Mouse (Mus musculus): Measurements from ENCODE around the gene Rcc1. TPM values are rescaled to one million over a fixed set of nuclear protein-coding genes. Genes with fewer than 3 reads are reported as not detected.
"Not testable (repeated sequence)": the region's sequence is repeated elsewhere in the genome, so short reads cannot be mapped to it uniquely, and the experiment has no call there.

Gene Rcc1
- total and polyA plus RNA-seq, 3 experiments = 93.6 to 149 (median 148) TPM

DNA sequence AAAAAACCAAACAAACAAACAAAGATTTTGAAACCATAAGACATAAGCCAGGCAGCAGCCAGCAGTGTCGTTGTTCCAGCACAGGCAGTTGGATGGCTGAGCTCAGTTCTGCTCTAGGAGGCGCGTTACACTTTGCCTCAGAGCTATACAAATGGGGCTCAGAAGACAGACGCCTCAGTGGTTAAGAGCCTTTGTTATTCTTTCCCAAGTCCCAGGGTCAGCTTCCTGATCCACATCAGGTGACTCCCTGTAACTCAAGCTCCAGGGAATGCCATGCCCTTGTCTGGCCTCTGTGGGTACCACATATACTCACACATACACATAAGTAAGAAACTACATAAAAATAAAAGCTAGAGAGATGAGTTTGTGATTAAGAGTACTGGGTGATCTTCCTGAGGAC lies 62.3 kb downstream of the Rcc1 start:
- Histone ChIP-seq H3K4me2 (ENCODE audit: insufficient read depth, low read depth, poor library complexity, severe bottlenecking) (no peak overlapping the region), H3K4me1 (ENCODE audit: control insufficient read depth in 1 of 2, insufficient read depth in 2 of 2) (peaks cover 3 to 25% of the 10 kb centered on the region in 2 experiments; a peak in 3 of 4 replicates), H3K9ac (ENCODE audit: insufficient read depth, low read depth) (no peak overlapping the region), H3K9me3 (replicated peaks; ENCODE audit: low read length) (peaks cover 3% of the 10 kb centered on the region), H3K79me2 (replicated peaks; ENCODE audit: control insufficient read depth, extremely low read depth, insufficient read depth, poor library complexity, severe bottlenecking) (no peaks in the 10 kb centered on the region), H3K27ac (ENCODE audit: insufficient read depth, low read depth) (no peak overlapping the region), H3K36me3 (replicated peaks in 1 of 2; ENCODE audit: control insufficient read depth in 1 of 2, insufficient read depth in 1 of 2, low read length in 1 of 2) (peaks cover 31 to 65% of the 10 kb centered on the region in 2 experiments), H3K27me3 (replicated peaks) (no peaks in the 10 kb centered on the region), H3K4me3 (replicated peaks in 1 of 3; ENCODE audit: low read depth in 2 of 3, low read length in 2 of 3, poor library complexity in 1 of 3) (no peak overlapping the region)
- in situ Hi-C loops (cut with MboI; ENCODE audit: low pct_ligation_motif_present, low pct_unique_long_range_greater_than_20kb, low sequenced_read_pairs) = loop anchor here (25.0 kb wide), 1 partner anchor 121 kb away; the partner anchor contains the start of gene Phactr4
- dilution Hi-C loops (cut with MboI; ENCODE audit: extremely low pct_ligation_motif_present, extremely low pct_unique_long_range_greater_than_20kb, low sequenced_read_pairs) = no loop called here
- TF ChIP-seq IRF4 (IDR thresholded peaks at IDR 0.05; ENCODE audit: low read depth, low read length) = no peak
- TF ChIP-seq UBTF (IDR thresholded peaks at IDR 0.05; ENCODE audit: low read depth, low read length) = no peak
- TF ChIP-seq CTCF (conservative IDR thresholded peaks at IDR 0.05 in 1 of 2, IDR thresholded peaks at IDR 0.05 in 1 of 2; ENCODE audit: low read depth in 2 of 2, low read length in 2 of 2) = no peak
- TF ChIP-seq SMC3 (IDR thresholded peaks at IDR 0.05; ENCODE audit: low read depth, low read length) = no peak
- no peak for TF ChIP-seq POLR2AphosphoS2 (IDR thresholded peaks at IDR 0.05; ENCODE audit: low read depth, low read length)
- TF ChIP-seq SIN3A (IDR thresholded peaks at IDR 0.05; ENCODE audit: low read length) = no peak
- TF ChIP-seq RCOR1 (conservative IDR thresholded peaks at IDR 0.05; ENCODE audit: low read depth, low read length) = no peak
- no peak for TF ChIP-seq MAFK (IDR thresholded peaks at IDR 0.05; ENCODE audit: insufficient replicate concordance, low read length)
- no peak for TF ChIP-seq MAZ (IDR thresholded peaks at IDR 0.05; ENCODE audit: low read depth, low read length)
- no peak for TF ChIP-seq CHD1 (IDR thresholded peaks at IDR 0.05; ENCODE audit: low read depth, low read length)
- TF ChIP-seq JUN (IDR thresholded peaks at IDR 0.05; ENCODE audit: insufficient read depth, low read depth, low read length) = no peak
- no peak for DNase-seq (ENCODE audit: extremely low read depth)

DNA sequence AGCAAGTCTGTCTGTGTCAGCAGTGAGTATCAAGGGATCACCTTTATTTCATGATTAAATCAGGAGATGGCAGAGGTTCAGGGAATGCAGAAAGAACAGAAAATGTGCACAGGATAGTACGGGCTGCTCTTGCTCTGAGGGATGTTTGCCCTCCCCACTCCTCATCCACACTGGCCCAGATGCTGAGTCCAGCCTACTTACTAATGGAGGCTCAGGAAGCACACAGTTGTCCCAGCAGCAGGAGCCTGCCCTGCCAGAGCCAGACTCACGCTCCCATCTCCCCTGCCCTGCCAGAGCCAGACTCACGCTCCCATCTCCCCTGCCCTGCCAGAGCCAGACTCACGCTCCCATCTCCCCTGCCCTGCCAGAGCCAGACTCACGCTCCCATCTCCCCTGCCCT lies 64.6 kb downstream of the Rcc1 start:
- H3K4me3 ChIP-seq (replicated peaks in 1 of 3; ENCODE audit: low read depth in 2 of 3, low read length in 2 of 3, poor library complexity in 1 of 3); H3K79me2 ChIP-seq (replicated peaks; ENCODE audit: control insufficient read depth, extremely low read depth, insufficient read depth, poor library complexity, severe bottlenecking); H3K4me2 ChIP-seq (ENCODE audit: insufficient read depth, low read depth, poor library complexity, severe bottlenecking); DNase-seq (ENCODE audit: extremely low read depth); dilution Hi-C loops (cut with MboI; ENCODE audit: extremely low pct_ligation_motif_present, extremely low pct_unique_long_range_greater_than_20kb, low sequenced_read_pairs); H3K9me3 ChIP-seq (replicated peaks; ENCODE audit: low read length); H3K27ac ChIP-seq (ENCODE audit: insufficient read depth, low read depth); H3K27me3 ChIP-seq (replicated peaks); H3K9ac ChIP-seq (ENCODE audit: insufficient read depth, low read depth): not testable (repeated sequence)
- H3K4me1 ChIP-seq (ENCODE audit: control insufficient read depth in 1 of 2, insufficient read depth in 2 of 2) = peaks cover 3 to 25% of the 10 kb centered on the region in 2 experiments; a peak in 3 of 4 replicates
- H3K36me3 ChIP-seq (replicated peaks in 1 of 2; ENCODE audit: control insufficient read depth in 1 of 2, insufficient read depth in 1 of 2, low read length in 1 of 2) = peaks cover 36 to 67% of the 10 kb centered on the region in 2 experiments
- in situ Hi-C loops (cut with MboI; ENCODE audit: low pct_ligation_motif_present, low pct_unique_long_range_greater_than_20kb, low sequenced_read_pairs) = loop anchor here (25.0 kb wide), 1 partner anchor 123 kb away; the partner anchor contains the start of gene Phactr4

Other genes with a start within 250 kb of the Rcc1 start
- not detected in 2 replicates for gene Oprd1, start 209.1 kb downstream of the Rcc1 start, total RNA-seq (2012; rRNA removed)
- not detected in 2 replicates for gene Oprd1, start 209.1 kb downstream of the Rcc1 start, total RNA-seq (2014; rRNA removed)
- gene Oprd1, start 209.1 kb downstream of the Rcc1 start, polyA plus RNA-seq (2012; ENCODE audit: insufficient read length, low read depth) = not detected in 2 replicates
- gene Ythdf2, start 141.3 kb downstream of the Rcc1 start, total RNA-seq (2012; rRNA removed) = 51.6 and 63.8 TPM in 2 replicates
- 53.3 and 56.5 TPM in 2 replicates for gene Ythdf2, start 141.3 kb downstream of the Rcc1 start, total RNA-seq (2014; rRNA removed)
- gene Ythdf2, start 141.3 kb downstream of the Rcc1 start, polyA plus RNA-seq (2012; ENCODE audit: insufficient read length, low read depth) = 78.3 and 79.4 TPM in 2 replicates
- gene Gmeb1, start 92.0 kb downstream of the Rcc1 start, total RNA-seq (2012; rRNA removed) = 8.8 and 9.0 TPM in 2 replicates
- 7.9 and 8.2 TPM in 2 replicates for gene Gmeb1, start 92.0 kb downstream of the Rcc1 start, total RNA-seq (2014; rRNA removed)
- gene Gmeb1, start 92.0 kb downstream of the Rcc1 start, polyA plus RNA-seq (2012; ENCODE audit: insufficient read length, low read depth) = 18.0 and 19.3 TPM in 2 replicates
- gene Taf12, start 79.2 kb downstream of the Rcc1 start, total RNA-seq (2012; rRNA removed) = 29.8 and 40.2 TPM in 2 replicates
- 74.7 and 86.1 TPM in 2 replicates for gene Taf12, start 79.2 kb downstream of the Rcc1 start, total RNA-seq (2014; rRNA removed)
- gene Taf12, start 79.2 kb downstream of the Rcc1 start, polyA plus RNA-seq (2012; ENCODE audit: insufficient read length, low read depth) = 47.8 and 53.5 TPM in 2 replicates
- gene Rab42, start 50.2 kb downstream of the Rcc1 start, total RNA-seq (2012; rRNA removed) = 0.38 and 0.51 TPM in 2 replicates
- not detected in 2 replicates for gene Rab42, start 50.2 kb downstream of the Rcc1 start, total RNA-seq (2014; rRNA removed)
- gene Rab42, start 50.2 kb downstream of the Rcc1 start, polyA plus RNA-seq (2012; ENCODE audit: insufficient read length, low read depth) = 0.31 TPM in 1 of 2 replicates, not detected in the other
- gene Trnau1ap, start 24.1 kb downstream of the Rcc1 start, total RNA-seq (2012; rRNA removed) = 71.5 and 86.5 TPM in 2 replicates
- gene Trnau1ap, start 24.1 kb downstream of the Rcc1 start, total RNA-seq (2014; rRNA removed) = 70.6 and 80.5 TPM in 2 replicates
- gene Trnau1ap, start 24.1 kb downstream of the Rcc1 start, polyA plus RNA-seq (2012; ENCODE audit: insufficient read length, low read depth) = 60.7 and 64.4 TPM in 2 replicates
- 1.0 and 1.4 TPM in 2 replicates for gene Phactr4, start 68.9 kb upstream of the Rcc1 start, total RNA-seq (2012; rRNA removed)
- 0.72 and 0.95 TPM in 2 replicates for gene Phactr4, start 68.9 kb upstream of the Rcc1 start, total RNA-seq (2014; rRNA removed)
- 9.6 and 9.9 TPM in 2 replicates for gene Phactr4, start 68.9 kb upstream of the Rcc1 start, polyA plus RNA-seq (2012; ENCODE audit: insufficient read length, low read depth)
- 17.6 and 20.9 TPM in 2 replicates for gene Med18, start 110.3 kb upstream of the Rcc1 start, total RNA-seq (2012; rRNA removed)
- gene Med18, start 110.3 kb upstream of the Rcc1 start, total RNA-seq (2014; rRNA removed) = 13.9 and 15.5 TPM in 2 replicates
- gene Med18, start 110.3 kb upstream of the Rcc1 start, polyA plus RNA-seq (2012; ENCODE audit: insufficient read length, low read depth) = 12.7 TPM in 2 replicates
- gene Sesn2, start 156.9 kb upstream of the Rcc1 start, total RNA-seq (2012; rRNA removed) = 44.3 and 68.1 TPM in 2 replicates
- 35.4 and 35.6 TPM in 2 replicates for gene Sesn2, start 156.9 kb upstream of the Rcc1 start, total RNA-seq (2014; rRNA removed)
- 31.5 and 40.1 TPM in 2 replicates for gene Sesn2, start 156.9 kb upstream of the Rcc1 start, polyA plus RNA-seq (2012; ENCODE audit: insufficient read length, low read depth)
- gene Atpif1, start 180.1 kb upstream of the Rcc1 start, total RNA-seq (2012; rRNA removed) = 263 and 292 TPM in 2 replicates
- 342 and 353 TPM in 2 replicates for gene Atpif1, start 180.1 kb upstream of the Rcc1 start, total RNA-seq (2014; rRNA removed)
- 397 TPM in 2 replicates for gene Atpif1, start 180.1 kb upstream of the Rcc1 start, polyA plus RNA-seq (2012; ENCODE audit: insufficient read length, low read depth)
- 117 and 129 TPM in 2 replicates for gene Dnajc8, start 181.9 kb upstream of the Rcc1 start, total RNA-seq (2012; rRNA removed)
- gene Dnajc8, start 181.9 kb upstream of the Rcc1 start, total RNA-seq (2014; rRNA removed) = 187 and 189 TPM in 2 replicates
- gene Dnajc8, start 181.9 kb upstream of the Rcc1 start, polyA plus RNA-seq (2012; ENCODE audit: insufficient read length, low read depth) = 319 and 325 TPM in 2 replicates
- gene Ptafr, start 210.5 kb upstream of the Rcc1 start, total RNA-seq (2012; rRNA removed) = 0.04 TPM in 1 of 2 replicates, not detected in the other
- gene Ptafr, start 210.5 kb upstream of the Rcc1 start, total RNA-seq (2014; rRNA removed) = 0.31 and 0.34 TPM in 2 replicates
- 0.65 and 1.1 TPM in 2 replicates for gene Ptafr, start 210.5 kb upstream of the Rcc1 start, polyA plus RNA-seq (2012; ENCODE audit: insufficient read length, low read depth)

All from CH12.LX (cell line).